Mouse (Mus musculus): ENCODE measurements at regions not wholly inside any gene's neighbourhood (a gene's known extent, or its start where the extent isn't known, plus 50 kb on each side); places are given as distances from the start of the nearest gene placed in this dataset.

GRCm38 (mm10) chr4:124073646-124074045 lies 155.8 kb upstream of the 4930535I16Rik start:
- dilution Hi-C loops (cut with MboI; ENCODE audit: extremely low pct_ligation_motif_present, extremely low pct_unique_long_range_greater_than_20kb, low sequenced_read_pairs), result no loop called here
- in situ Hi-C loops (cut with MboI; ENCODE audit: low pct_ligation_motif_present, low pct_unique_long_range_greater_than_20kb, low sequenced_read_pairs), result no loop called here

DNA sequence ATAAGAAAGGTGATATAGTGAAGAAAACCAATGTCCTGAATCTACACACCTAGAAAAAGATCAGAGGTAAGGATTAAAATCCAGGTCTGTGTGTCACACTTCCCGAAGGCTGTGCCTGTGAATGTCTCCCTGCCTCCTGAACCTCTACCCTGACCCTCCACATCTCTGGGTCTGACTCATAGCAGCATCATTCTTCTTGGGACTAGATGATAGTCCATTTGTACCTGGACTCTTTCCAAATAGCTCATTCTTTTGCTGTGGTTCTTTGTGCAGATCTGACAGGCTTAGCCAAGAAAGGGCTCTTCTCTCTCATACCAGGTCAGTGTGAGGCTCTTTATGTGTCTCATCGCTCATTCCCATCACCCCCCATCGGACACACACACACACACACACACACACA lies 146.8 kb upstream of the 4930535I16Rik start:
- H3K27me3 ChIP-seq (replicated peaks), result peaks cover 72% of the 10 kb centered on the region
- TF ChIP-seq SMC3 (IDR thresholded peaks at IDR 0.05; ENCODE audit: low read depth, low read length) (no peak), IRF4 (IDR thresholded peaks at IDR 0.05; ENCODE audit: low read depth, low read length) (no peak), HCFC1 (IDR thresholded peaks at IDR 0.05; ENCODE audit: low read depth, low read length) (no peak), MAZ (IDR thresholded peaks at IDR 0.05; ENCODE audit: low read depth, low read length) (no peak), ELF1 (IDR thresholded peaks at IDR 0.05; ENCODE audit: low read depth, low read length) (no peak), UBTF (IDR thresholded peaks at IDR 0.05; ENCODE audit: low read depth, low read length) (no peak), RCOR1 (conservative IDR thresholded peaks at IDR 0.05; ENCODE audit: low read depth, low read length) (no peak), PAX5 (IDR thresholded peaks at IDR 0.05; ENCODE audit: low read length) (no peak), USF1 (IDR thresholded peaks at IDR 0.05; ENCODE audit: low read depth, low read length) (no peak), ZC3H11A (IDR thresholded peaks at IDR 0.05; ENCODE audit: low read depth, low read length) (no peak), GABPA (IDR thresholded peaks at IDR 0.05; ENCODE audit: insufficient replicate concordance, low read depth, low read length) (no peak), JUN (IDR thresholded peaks at IDR 0.05; ENCODE audit: insufficient read depth, low read depth, low read length) (no peak), CTCF (conservative IDR thresholded peaks at IDR 0.05 in 1 of 2, IDR thresholded peaks at IDR 0.05 in 1 of 2; ENCODE audit: low read depth in 2 of 2, low read length in 2 of 2) (no peak), POLR2AphosphoS2 (IDR thresholded peaks at IDR 0.05; ENCODE audit: low read depth, low read length) (no peak), MEF2A (IDR thresholded peaks at IDR 0.05; ENCODE audit: borderline replicate concordance, low read depth, low read length) (no peak), BHLHE40 (IDR thresholded peaks at IDR 0.05; ENCODE audit: low read depth, low read length) (no peak), POLR2A (IDR thresholded peaks at IDR 0.05; ENCODE audit: low read depth, low read length) (no peak), USF2 (conservative IDR thresholded peaks at IDR 0.05; ENCODE audit: low read depth, low read length) (no peak), MXI1 (IDR thresholded peaks at IDR 0.05; ENCODE audit: low read depth, low read length) (no peak), MAFK (IDR thresholded peaks at IDR 0.05; ENCODE audit: insufficient replicate concordance, low read length) (no peak)
- no peak for DNase-seq (ENCODE audit: extremely low read depth)
- in situ Hi-C loops (cut with MboI; ENCODE audit: low pct_ligation_motif_present, low pct_unique_long_range_greater_than_20kb, low sequenced_read_pairs), result no loop called here
- H3K4me2 ChIP-seq (ENCODE audit: insufficient read depth, low read depth, poor library complexity, severe bottlenecking), result no peak overlapping the region
- H3K36me3 ChIP-seq (replicated peaks in 1 of 2; ENCODE audit: control insufficient read depth in 1 of 2, insufficient read depth in 1 of 2, low read length in 1 of 2), result no peaks in the 10 kb centered on the region
- H3K9ac ChIP-seq (ENCODE audit: insufficient read depth, low read depth), result no peak overlapping the region
- no peaks in the 10 kb centered on the region for H3K9me3 ChIP-seq (replicated peaks; ENCODE audit: low read length)
- H3K79me2 ChIP-seq (replicated peaks; ENCODE audit: control insufficient read depth, extremely low read depth, insufficient read depth, poor library complexity, severe bottlenecking), result no peaks in the 10 kb centered on the region
- H3K4me1 ChIP-seq (ENCODE audit: control insufficient read depth in 1 of 2, insufficient read depth in 2 of 2), result peaks cover 0 to 3% of the 10 kb centered on the region in 2 experiments; a peak in 1 of 4 replicates
- H3K27ac ChIP-seq (ENCODE audit: insufficient read depth, low read depth), result no peak overlapping the region
- dilution Hi-C loops (cut with MboI; ENCODE audit: extremely low pct_ligation_motif_present, extremely low pct_unique_long_range_greater_than_20kb, low sequenced_read_pairs), result no loop called here
- H3K4me3 ChIP-seq (replicated peaks in 1 of 3; ENCODE audit: low read depth in 2 of 3, low read length in 2 of 3, poor library complexity in 1 of 3), result no peak overlapping the region

More at GRCm38 (mm10) chr4:124073646-124074045, 155.8 kb upstream of the 4930535I16Rik start:
- Histone ChIP-seq H3K36me3 (replicated peaks in 1 of 2; ENCODE audit: control insufficient read depth in 1 of 2, insufficient read depth in 1 of 2, low read length in 1 of 2) (no peaks in the 10 kb centered on the region), H3K79me2 (replicated peaks; ENCODE audit: control insufficient read depth, extremely low read depth, insufficient read depth, poor library complexity, severe bottlenecking) (no peaks in the 10 kb centered on the region), H3K4me1 (ENCODE audit: control insufficient read depth in 1 of 2, insufficient read depth in 2 of 2) (no peaks in the 10 kb centered on the region), H3K9me3 (replicated peaks; ENCODE audit: low read length) (peaks cover 2% of the 10 kb centered on the region), H3K27me3 (replicated peaks) (peaks cover 70% of the 10 kb centered on the region), H3K27ac (ENCODE audit: insufficient read depth, low read depth) (no peak overlapping the region), H3K4me2 (ENCODE audit: insufficient read depth, low read depth, poor library complexity, severe bottlenecking) (no peak overlapping the region), H3K9ac (ENCODE audit: insufficient read depth, low read depth) (no peak overlapping the region), H3K4me3 (replicated peaks in 1 of 3; ENCODE audit: low read depth in 2 of 3, low read length in 2 of 3, poor library complexity in 1 of 3) (no peak overlapping the region)
- TF ChIP-seq GABPA (IDR thresholded peaks at IDR 0.05; ENCODE audit: insufficient replicate concordance, low read depth, low read length) (no peak), RAD21 (IDR thresholded peaks at IDR 0.05; ENCODE audit: low read depth, low read length) (no peak), JUN (IDR thresholded peaks at IDR 0.05; ENCODE audit: insufficient read depth, low read depth, low read length) (no peak), SIN3A (IDR thresholded peaks at IDR 0.05; ENCODE audit: low read length) (no peak), NELFE (IDR thresholded peaks at IDR 0.05; ENCODE audit: low read depth, low read length) (no peak), MAZ (IDR thresholded peaks at IDR 0.05; ENCODE audit: low read depth, low read length) (no peak), PAX5 (IDR thresholded peaks at IDR 0.05; ENCODE audit: low read length) (no peak), ZNF384 (IDR thresholded peaks at IDR 0.05; ENCODE audit: low read depth, low read length) (no peak), UBTF (IDR thresholded peaks at IDR 0.05; ENCODE audit: low read depth, low read length) (no peak), RCOR1 (conservative IDR thresholded peaks at IDR 0.05; ENCODE audit: low read depth, low read length) (no peak), MEF2A (IDR thresholded peaks at IDR 0.05; ENCODE audit: borderline replicate concordance, low read depth, low read length) (no peak), JUND (conservative IDR thresholded peaks at IDR 0.05; ENCODE audit: low read depth, low read length) (no peak), USF2 (conservative IDR thresholded peaks at IDR 0.05; ENCODE audit: low read depth, low read length) (no peak), EP300 (IDR thresholded peaks at IDR 0.05; ENCODE audit: low read length) (no peak), ZMIZ1 (IDR thresholded peaks at IDR 0.05; ENCODE audit: low read depth, low read length) (no peak), IRF4 (IDR thresholded peaks at IDR 0.05; ENCODE audit: low read depth, low read length) (no peak), HCFC1 (IDR thresholded peaks at IDR 0.05; ENCODE audit: low read depth, low read length) (no peak), USF1 (IDR thresholded peaks at IDR 0.05; ENCODE audit: low read depth, low read length) (no peak), TBP (conservative IDR thresholded peaks at IDR 0.05; ENCODE audit: low read depth, low read length) (no peak), ZKSCAN1 (IDR thresholded peaks at IDR 0.05; ENCODE audit: borderline replicate concordance, low read depth, low read length) (no peak)
- no peak for DNase-seq (ENCODE audit: extremely low read depth)

Measured in CH12.LX (cell line).